Mouse (Mus musculus): ENCODE measurements around the gene Gm3633. TPM values are rescaled to one million over a fixed set of nuclear protein-coding genes. Genes with fewer than 3 reads are reported as not detected.
"Not testable (repeated sequence)": the region's sequence is repeated elsewhere in the genome, so short reads cannot be mapped to it uniquely, and the experiment has no call there.

Gm3633 gene
- not detected for polyA plus RNA-seq (2017; shearing (Covaris generic))

DNA sequence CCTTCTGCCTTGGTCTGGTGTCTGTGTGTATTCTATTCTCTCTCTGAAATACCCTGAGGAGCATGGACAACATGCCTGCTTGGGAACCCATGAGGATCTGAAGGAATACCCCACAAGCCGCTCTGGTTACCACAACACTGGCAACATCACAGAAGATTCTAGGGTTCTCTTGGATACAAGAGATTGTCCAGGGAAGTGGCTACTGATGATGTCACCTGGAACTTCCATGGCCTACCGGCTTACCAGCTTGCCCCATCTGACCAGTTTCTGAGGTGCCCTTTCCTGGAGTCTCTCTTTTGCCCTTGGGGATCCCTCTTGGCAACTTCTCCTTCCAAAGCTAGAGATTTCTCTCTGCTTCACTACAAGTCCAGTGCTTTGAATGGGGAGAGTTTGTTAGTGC lies at the start of gene Gm3633:
Gm3633 (minus strand) TSS at position 101 of the 400 bp plus-strand sequence.
- ATAC-seq: not testable (repeated sequence)

GRCm38 (mm10) chr14:42655638-42656037 lies 13.9 kb upstream of the Gm3633 start, which contains the start of gene Gm10378:
Gm10378 (plus strand) TSS chr14:42655938.
- ATAC-seq: not testable (repeated sequence)

- ATAC-seq: not testable (repeated sequence)
Measured at GRCm38 (mm10) chr14:42599782-42600181, 41.9 kb downstream of the Gm3633 start, which contains the start of gene Gm17124. Gm17124 (minus strand) TSS chr14:42599882.

Other genes with a start within 250 kb of the Gm3633 start
- gene Gm8005, start 202.2 kb downstream of the Gm3633 start, polyA plus RNA-seq (2017; shearing (Covaris generic)): not detected
- not detected for gene Gm8011, start 178.0 kb downstream of the Gm3633 start, polyA plus RNA-seq (2017; shearing (Covaris generic))
- gene Gm8020, start 139.6 kb downstream of the Gm3633 start, polyA plus RNA-seq (2017; shearing (Covaris generic)): not detected
- not detected for gene Gm8024, start 117.6 kb downstream of the Gm3633 start, polyA plus RNA-seq (2017; shearing (Covaris generic))
- gene Gm17124, start 42.0 kb downstream of the Gm3633 start, polyA plus RNA-seq (2017; shearing (Covaris generic)): not detected
- gene Gm10378, start 14.0 kb upstream of the Gm3633 start, polyA plus RNA-seq (2017; shearing (Covaris generic)): not detected
- not detected for gene Gm3015, start 126.9 kb upstream of the Gm3633 start, polyA plus RNA-seq (2017; shearing (Covaris generic))
- not detected for gene Gm10377, start 156.1 kb upstream of the Gm3633 start, polyA plus RNA-seq (2017; shearing (Covaris generic))
- not detected for gene Gm21977, start 211.6 kb upstream of the Gm3633 start, polyA plus RNA-seq (2017; shearing (Covaris generic))

All from inflammation-experienced regulatory T-cells, adult 6 months (primary cell).